Mouse (Mus musculus): ENCODE measurements around the gene Gad2. TPM values are rescaled to one million over a fixed set of nuclear protein-coding genes. Genes with fewer than 3 reads are reported as not detected.

The Gad2 gene
- polyA plus RNA-seq, 1 experiment from 2014 or later = 0.04 TPM

- no peak overlapping the region for H3K27ac ChIP-seq
- H3K36me3 ChIP-seq = no peaks in the 10 kb centered on the region
- H3K9ac ChIP-seq = no peak overlapping the region
- peak overlapping the region; percentile 61 for H3K4me2 ChIP-seq (replicated peaks)
- 1% methylated on average over 60 of the region's 60 CpGs for WGBS
- peak overlapping the region; percentile 25 for H3K4me3 ChIP-seq (replicated peaks)
- peaks cover 19% of the 10 kb centered on the region for H3K4me1 ChIP-seq (replicated peaks)
- H3K27me3 ChIP-seq (replicated peaks) = peaks cover 78% of the 10 kb centered on the region
- 0 out of 2 replicates have a peak, but pooled peaks have one; percentile 57 for ATAC-seq
- no peaks in the 10 kb centered on the region for H3K9me3 ChIP-seq
These were observed 1.4 kb downstream of the Gad2 start for GRCm38 (mm10) chr2:22623111-22624070.

GRCm38 (mm10) chr2:22624188-22624975, 2.4 kb downstream of the Gad2 start:
- no peaks in the 10 kb centered on the region for H3K36me3 ChIP-seq
- peaks cover 71% of the 10 kb centered on the region for H3K27me3 ChIP-seq (replicated peaks)
- no peak overlapping the region for H3K4me2 ChIP-seq (replicated peaks)
- H3K4me3 ChIP-seq (replicated peaks) = no peak overlapping the region
- H3K27ac ChIP-seq = no peak overlapping the region
- H3K9ac ChIP-seq = no peak overlapping the region
- ATAC-seq = no peak
- H3K9me3 ChIP-seq = no peaks in the 10 kb centered on the region
- 3% methylated on average over 27 of the region's 27 CpGs for WGBS
- H3K4me1 ChIP-seq (replicated peaks) = peaks cover 19% of the 10 kb centered on the region

GRCm38 (mm10) chr2:22625096-22625960, 3.3 kb downstream of the Gad2 start:
- 12% methylated on average over 16 of the region's 16 CpGs for WGBS
- H3K4me2 ChIP-seq (replicated peaks) = no peak overlapping the region
- H3K36me3 ChIP-seq = no peaks in the 10 kb centered on the region
- no peak overlapping the region for H3K27ac ChIP-seq
- no peak for ATAC-seq
- peaks cover 64% of the 10 kb centered on the region for H3K27me3 ChIP-seq (replicated peaks)
- H3K9ac ChIP-seq = no peak overlapping the region
- no peak overlapping the region for H3K4me3 ChIP-seq (replicated peaks)
- no peaks in the 10 kb centered on the region for H3K9me3 ChIP-seq
- H3K4me1 ChIP-seq (replicated peaks) = peaks cover 19% of the 10 kb centered on the region

- no peak overlapping the region for H3K4me3 ChIP-seq (replicated peaks)
- no peak overlapping the region for H3K4me2 ChIP-seq (replicated peaks)
- peaks cover 12% of the 10 kb centered on the region; the same call in 1 of the 2 replicates for H3K4me1 ChIP-seq (replicated peaks)
- no peaks in the 10 kb centered on the region for H3K36me3 ChIP-seq
- H3K27ac ChIP-seq = no peak overlapping the region
- H3K9me3 ChIP-seq = no peaks in the 10 kb centered on the region
- 32% methylated on average over 3 of the region's 3 CpGs for WGBS
- no peak overlapping the region for H3K9ac ChIP-seq
- no peak for ATAC-seq
- peaks cover 46% of the 10 kb centered on the region for H3K27me3 ChIP-seq (replicated peaks)
These were observed 5.2 kb downstream of the Gad2 start for GRCm38 (mm10) chr2:22627147-22627666.

GRCm38 (mm10) chr2:22627819-22628432, 5.9 kb downstream of the Gad2 start:
- H3K4me3 ChIP-seq (replicated peaks) = no peak overlapping the region
- H3K4me2 ChIP-seq (replicated peaks) = no peak overlapping the region
- no peak overlapping the region for H3K9ac ChIP-seq
- no peaks in the 10 kb centered on the region for H3K36me3 ChIP-seq
- H3K4me1 ChIP-seq (replicated peaks) = 0 out of 2 replicates have a peak, but pooled peaks cover 7% of the 10 kb centered on the region
- ATAC-seq = no peak
- no peaks in the 10 kb centered on the region for H3K9me3 ChIP-seq
- whole genome bisulfite sequencing = 35% methylated on average over 5 of the region's 5 CpGs
- no peak overlapping the region for H3K27ac ChIP-seq
- peaks cover 39% of the 10 kb centered on the region for H3K27me3 ChIP-seq (replicated peaks)

- 41% methylated on average over 8 of the region's 8 CpGs for WGBS
- Histone ChIP-seq H3K4me1 (replicated peaks) (no peaks in the 10 kb centered on the region), H3K27me3 (replicated peaks) (no peaks in the 10 kb centered on the region), H3K36me3 (no peaks in the 10 kb centered on the region), H3K4me3 (replicated peaks) (no peak overlapping the region), H3K27ac (no peak overlapping the region), H3K9me3 (no peaks in the 10 kb centered on the region), H3K9ac (no peak overlapping the region), H3K4me2 (replicated peaks) (no peak overlapping the region)
- ATAC-seq = no peak
These were observed 12.8 kb downstream of the Gad2 start for GRCm38 (mm10) chr2:22634766-22635165.

GRCm38 (mm10) chr2:22646134-22646533, 24.1 kb downstream of the Gad2 start:
- Histone ChIP-seq H3K4me1 (replicated peaks) (no peaks in the 10 kb centered on the region), H3K4me3 (replicated peaks) (no peak overlapping the region), H3K27me3 (replicated peaks) (no peaks in the 10 kb centered on the region), H3K9ac (no peak overlapping the region), H3K27ac (no peak overlapping the region), H3K36me3 (no peaks in the 10 kb centered on the region), H3K4me2 (replicated peaks) (no peak overlapping the region), H3K9me3 (no peaks in the 10 kb centered on the region)
- ATAC-seq = no peak
- WGBS = 50% methylated on average over 1 of the region's 1 CpGs

GRCm38 (mm10) chr2:22648394-22648793, 26.4 kb downstream of the Gad2 start:
- ATAC-seq = no peak
- no peaks in the 10 kb centered on the region for H3K27me3 ChIP-seq (replicated peaks)
- no peaks in the 10 kb centered on the region for H3K36me3 ChIP-seq
- no peaks in the 10 kb centered on the region for H3K4me1 ChIP-seq (replicated peaks)
- WGBS = 40% methylated on average over 1 of the region's 1 CpGs
- no peaks in the 10 kb centered on the region for H3K9me3 ChIP-seq
- no peak overlapping the region for H3K4me2 ChIP-seq (replicated peaks)
- H3K9ac ChIP-seq = no peak overlapping the region
- H3K4me3 ChIP-seq (replicated peaks) = no peak overlapping the region
- no peak overlapping the region for H3K27ac ChIP-seq

- Histone ChIP-seq H3K4me1 (replicated peaks) (no peaks in the 10 kb centered on the region), H3K36me3 (no peaks in the 10 kb centered on the region), H3K27me3 (replicated peaks) (no peaks in the 10 kb centered on the region), H3K4me2 (replicated peaks) (no peak overlapping the region), H3K9me3 (no peaks in the 10 kb centered on the region), H3K4me3 (replicated peaks) (no peak overlapping the region), H3K9ac (no peak overlapping the region), H3K27ac (no peak overlapping the region)
- WGBS = 81% methylated on average over 4 of the region's 4 CpGs
- ATAC-seq = no peak
These were observed 29.8 kb downstream of the Gad2 start for GRCm38 (mm10) chr2:22651826-22652225.

- Histone ChIP-seq H3K9ac (no peak overlapping the region), H3K4me2 (replicated peaks) (no peak overlapping the region), H3K27me3 (replicated peaks) (no peaks in the 10 kb centered on the region), H3K4me3 (replicated peaks) (no peak overlapping the region), H3K36me3 (no peaks in the 10 kb centered on the region), H3K27ac (no peak overlapping the region), H3K4me1 (replicated peaks) (no peaks in the 10 kb centered on the region), H3K9me3 (no peaks in the 10 kb centered on the region)
- no peak for ATAC-seq
- WGBS = 67% methylated on average over 1 of the region's 1 CpGs
These were observed 41.7 kb downstream of the Gad2 start for GRCm38 (mm10) chr2:22663731-22664130.

- no peaks in the 10 kb centered on the region for H3K4me1 ChIP-seq (replicated peaks)
- no peak overlapping the region for H3K9ac ChIP-seq
- no peak overlapping the region for H3K27ac ChIP-seq
- no peaks in the 10 kb centered on the region for H3K27me3 ChIP-seq (replicated peaks)
- H3K4me2 ChIP-seq (replicated peaks) = no peak overlapping the region
- no peaks in the 10 kb centered on the region for H3K36me3 ChIP-seq
- H3K9me3 ChIP-seq = no peaks in the 10 kb centered on the region
- 74% methylated on average over 2 of the region's 2 CpGs for WGBS
- no peak overlapping the region for H3K4me3 ChIP-seq (replicated peaks)
- no peak for ATAC-seq
These were observed 48.4 kb downstream of the Gad2 start for GRCm38 (mm10) chr2:22670415-22670814.
